Mouse (Mus musculus) CH12F3 (cell line): ENCODE measurements around the gene Myog.

Experiments used
- in situ Hi-C: fragments of 300-500 bp; cut with MboI; formaldehyde crosslinking; loops from 2 replicates; pipeline ENCODE4 v1.14.3; 2020; ENCODE audit warnings: low sequenced_read_pairs

The Myog gene

GRCm38 (mm10) chr1:134282342-134282741, 7.4 kb upstream of the Myog start:
- in situ Hi-C loops: no loop called here

GRCm38 (mm10) chr1:134283108-134283507, 6.7 kb upstream of the Myog start:
- in situ Hi-C loops: no loop called here

GRCm38 (mm10) chr1:134285458-134286120, 4.2 kb upstream of the Myog start:
- in situ Hi-C loops: no loop called here

- in situ Hi-C loops: no loop called here
Measured at GRCm38 (mm10) chr1:134288239-134288638, 1.6 kb upstream of the Myog start.

GRCm38 (mm10) chr1:134290300-134290699, 511 bp downstream of the Myog start:
- in situ Hi-C loops: no loop called here

- in situ Hi-C loops: no loop called here
Measured at GRCm38 (mm10) chr1:134290909-134291308, 1.1 kb downstream of the Myog start.

GRCm38 (mm10) chr1:134291555-134291954, 1.8 kb downstream of the Myog start:
- in situ Hi-C loops: no loop called here

GRCm38 (mm10) chr1:134292073-134292472, 2.3 kb downstream of the Myog start:
- in situ Hi-C loops: no loop called here

- in situ Hi-C loops: no loop called here
Measured at GRCm38 (mm10) chr1:134292601-134293000, 2.8 kb downstream of the Myog start.

- in situ Hi-C loops: no loop called here
Measured at GRCm38 (mm10) chr1:134293276-134293675, 3.5 kb downstream of the Myog start.

- in situ Hi-C loops: no loop called here
Measured at GRCm38 (mm10) chr1:134293738-134294604, 4.2 kb downstream of the Myog start.

GRCm38 (mm10) chr1:134297265-134297664, 7.5 kb downstream of the Myog start:
- in situ Hi-C loops: no loop called here

GRCm38 (mm10) chr1:134298636-134299411, 9.0 kb downstream of the Myog start:
- in situ Hi-C loops: no loop called here

GRCm38 (mm10) chr1:134302568-134303238, 12.9 kb downstream of the Myog start:
- in situ Hi-C loops: no loop called here

GRCm38 (mm10) chr1:134304940-134305339, 15.2 kb downstream of the Myog start:
- in situ Hi-C loops: no loop called here

- in situ Hi-C loops: no loop called here
Measured at GRCm38 (mm10) chr1:134307409-134307808, 17.6 kb downstream of the Myog start.

GRCm38 (mm10) chr1:134310291-134310690, 20.5 kb downstream of the Myog start:
- in situ Hi-C loops: no loop called here

- in situ Hi-C loops: no loop called here
Measured at GRCm38 (mm10) chr1:134310729-134311128, 20.9 kb downstream of the Myog start.

- in situ Hi-C loops: no loop called here
Measured at GRCm38 (mm10) chr1:134311760-134312159, 22.0 kb downstream of the Myog start.

GRCm38 (mm10) chr1:134315181-134315580, 25.4 kb downstream of the Myog start:
- in situ Hi-C loops: no loop called here

- in situ Hi-C loops: no loop called here
Measured at GRCm38 (mm10) chr1:134316361-134316760, 26.6 kb downstream of the Myog start.
